Mouse (Mus musculus) thymus, adult 2 months (tissue): ENCODE results near the gene Sectm1a.

Source experiments
- CTCF ChIP-seq: fragments of 200-500 bp; IDR thresholded peaks from 2 replicates; pipeline ENCODE4 v1.5.1; 2012; ENCODE audit warnings: mild to moderate bottlenecking, control low read depth, low read length, moderate library complexity, borderline replicate concordance; ENCODE audit not compliant: control insufficient read depth, poor library complexity, insufficient read depth; ENCODE audit errors: extremely low read depth
- POLR2A ChIP-seq: fragments of 200-500 bp; IDR thresholded peaks from 2 replicates; pipeline ENCODE4 v1.6.1; 2012; ENCODE audit warnings: mild to moderate bottlenecking, low read length, control low read depth, moderate library complexity; ENCODE audit not compliant: control insufficient read depth, poor library complexity, insufficient read depth; ENCODE audit errors: extremely low read depth

- TF ChIP-seq POLR2A (no peak), CTCF (no peak)
These were observed 13.1 kb downstream of the Sectm1a start for GRCm38 (mm10) chr11:121067895-121068294.
